Mouse (Mus musculus): ENCODE results near the gene Zfp651. TPM values are rescaled to one million over a fixed set of nuclear protein-coding genes. Genes with fewer than 3 reads are reported as not detected.

The Zfp651 gene
- polyA plus RNA-seq, 1 experiment, result 16.0 TPM

GRCm38 (mm10) chr9:121791757-121792521 is 32.8 kb downstream of the Zfp651 start, which contains the start of gene Hhatl:
Gene Hhatl (minus strand): TSS chr9:121792507.
- H3K27me3 ChIP-seq (ENCODE audit: control insufficient read depth, insufficient read depth, insufficient read length), result peaks cover 11% of the 10 kb centered on the region
- H3K79me2 ChIP-seq (ENCODE audit: control insufficient read depth, insufficient read depth), result no peaks in the 10 kb centered on the region
- H3ac ChIP-seq (ENCODE audit: control insufficient read depth, insufficient read length, low read depth), result no peak within 1 kb of the TSS
- no peaks in the 10 kb centered on the region for H3K36me3 ChIP-seq (ENCODE audit: control insufficient read depth, insufficient read depth)
- TF ChIP-seq FOSL1 (IDR thresholded peaks at IDR 0.05; ENCODE audit: insufficient read depth, low read length, poor library complexity, severe bottlenecking), result no peak
- TF ChIP-seq USF1 (IDR thresholded peaks at IDR 0.05; ENCODE audit: low read depth), result no peak
- TF ChIP-seq MYOG (IDR thresholded peaks at IDR 0.05; ENCODE audit: control insufficient read depth, extremely low read depth, insufficient read length), result no peak
- TF ChIP-seq MAX (IDR thresholded peaks at IDR 0.05), result no peak
- TF ChIP-seq MYOD1 (IDR thresholded peaks at IDR 0.05; ENCODE audit: control insufficient read depth, insufficient read length, low read depth), result no peak
- TF ChIP-seq CEBPB (IDR thresholded peaks at IDR 0.05; ENCODE audit: low read depth), result no peak
- no peak for TF ChIP-seq CTCF (IDR thresholded peaks at IDR 0.05; ENCODE audit: control insufficient read depth, insufficient read depth, insufficient read length)
- no peak within 1 kb of the TSS for H3K4me3 ChIP-seq (ENCODE audit: insufficient read depth, poor library complexity, severe bottlenecking)
- no peaks in the 10 kb centered on the region for H3K79me3 ChIP-seq (ENCODE audit: low read depth)

DNA sequence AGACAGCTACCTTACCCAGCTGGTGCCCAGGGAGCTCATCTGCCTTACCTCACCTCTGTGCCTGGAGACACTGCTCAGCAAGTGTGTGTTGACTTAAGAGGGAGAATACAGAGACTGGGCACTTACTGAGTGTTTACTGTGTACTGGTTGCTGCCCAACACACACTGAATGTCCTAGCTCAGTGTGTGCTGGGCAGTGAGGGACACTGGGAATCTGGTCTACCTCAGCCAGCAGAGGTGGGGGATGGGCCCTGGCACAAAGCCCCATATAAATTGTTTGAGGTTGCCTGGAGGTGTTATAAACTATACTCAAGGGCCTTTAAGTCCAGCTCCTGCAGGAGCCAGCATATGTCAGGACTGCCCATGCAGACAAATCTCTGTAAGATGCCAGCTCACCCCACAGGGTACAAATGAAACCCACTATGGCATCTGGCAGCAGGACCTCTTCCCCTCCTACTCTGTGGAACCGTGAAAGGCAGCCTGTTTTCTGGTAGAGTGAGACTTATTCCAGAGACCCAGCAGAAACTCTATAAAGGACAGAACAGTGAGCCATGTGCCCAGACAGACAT is 35.9 kb downstream of the Zfp651 start:
- Histone ChIP-seq H3K4me3 (ENCODE audit: insufficient read depth, poor library complexity, severe bottlenecking) (no peak overlapping the region), H3ac (ENCODE audit: control insufficient read depth, insufficient read length, low read depth) (no peak overlapping the region), H3K79me3 (ENCODE audit: low read depth) (no peaks in the 10 kb centered on the region), H3K27me3 (ENCODE audit: control insufficient read depth, insufficient read depth, insufficient read length) (peaks cover 4% of the 10 kb centered on the region), H3K36me3 (ENCODE audit: control insufficient read depth, insufficient read depth) (no peaks in the 10 kb centered on the region), H3K79me2 (ENCODE audit: control insufficient read depth, insufficient read depth) (no peaks in the 10 kb centered on the region)
- TF ChIP-seq USF1 (IDR thresholded peaks at IDR 0.05; ENCODE audit: low read depth) (no peak), MYOD1 (IDR thresholded peaks at IDR 0.05; ENCODE audit: control insufficient read depth, insufficient read length, low read depth) (no peak), MAX (IDR thresholded peaks at IDR 0.05) (no peak), CEBPB (IDR thresholded peaks at IDR 0.05; ENCODE audit: low read depth) (no peak), CTCF (IDR thresholded peaks at IDR 0.05; ENCODE audit: control insufficient read depth, insufficient read depth, insufficient read length) (no peak), FOSL1 (IDR thresholded peaks at IDR 0.05; ENCODE audit: insufficient read depth, low read length, poor library complexity, severe bottlenecking) (no peak), MYOG (IDR thresholded peaks at IDR 0.05; ENCODE audit: control insufficient read depth, extremely low read depth, insufficient read length) (no peak)

- Histone ChIP-seq H3K27me3 (ENCODE audit: control insufficient read depth, insufficient read depth, insufficient read length) (peaks cover 7% of the 10 kb centered on the region), H3K79me3 (ENCODE audit: low read depth) (no peaks in the 10 kb centered on the region), H3K36me3 (ENCODE audit: control insufficient read depth, insufficient read depth) (no peaks in the 10 kb centered on the region), H3K79me2 (ENCODE audit: control insufficient read depth, insufficient read depth) (no peaks in the 10 kb centered on the region), H3ac (ENCODE audit: control insufficient read depth, insufficient read length, low read depth) (no peak overlapping the region), H3K4me3 (ENCODE audit: insufficient read depth, poor library complexity, severe bottlenecking) (no peak overlapping the region)
- no peak for TF ChIP-seq MYOD1 (IDR thresholded peaks at IDR 0.05; ENCODE audit: control insufficient read depth, insufficient read length, low read depth)
- TF ChIP-seq USF1 (IDR thresholded peaks at IDR 0.05; ENCODE audit: low read depth), result no peak
- TF ChIP-seq CEBPB (IDR thresholded peaks at IDR 0.05; ENCODE audit: low read depth), result no peak
- TF ChIP-seq CTCF (IDR thresholded peaks at IDR 0.05; ENCODE audit: control insufficient read depth, insufficient read depth, insufficient read length), result no peak
- TF ChIP-seq MAX (IDR thresholded peaks at IDR 0.05), result no peak
- TF ChIP-seq FOSL1 (IDR thresholded peaks at IDR 0.05; ENCODE audit: insufficient read depth, low read length, poor library complexity, severe bottlenecking), result no peak
- no peak for TF ChIP-seq MYOG (IDR thresholded peaks at IDR 0.05; ENCODE audit: control insufficient read depth, extremely low read depth, insufficient read length)
These were observed 38.6 kb downstream of the Zfp651 start for GRCm38 (mm10) chr9:121797722-121798121.

GRCm38 (mm10) chr9:121798887-121799520 is 39.9 kb downstream of the Zfp651 start:
- TF ChIP-seq USF1 (IDR thresholded peaks at IDR 0.05; ENCODE audit: low read depth) (no peak), MYOD1 (IDR thresholded peaks at IDR 0.05; ENCODE audit: control insufficient read depth, insufficient read length, low read depth) (no peak), MAX (IDR thresholded peaks at IDR 0.05) (no peak), FOSL1 (IDR thresholded peaks at IDR 0.05; ENCODE audit: insufficient read depth, low read length, poor library complexity, severe bottlenecking) (no peak), CEBPB (IDR thresholded peaks at IDR 0.05; ENCODE audit: low read depth) (no peak), CTCF (IDR thresholded peaks at IDR 0.05; ENCODE audit: control insufficient read depth, insufficient read depth, insufficient read length) (no peak), MYOG (IDR thresholded peaks at IDR 0.05; ENCODE audit: control insufficient read depth, extremely low read depth, insufficient read length) (no peak)
- Histone ChIP-seq H3ac (ENCODE audit: control insufficient read depth, insufficient read length, low read depth) (no peak overlapping the region), H3K79me3 (ENCODE audit: low read depth) (no peaks in the 10 kb centered on the region), H3K27me3 (ENCODE audit: control insufficient read depth, insufficient read depth, insufficient read length) (peaks cover 7% of the 10 kb centered on the region), H3K36me3 (ENCODE audit: control insufficient read depth, insufficient read depth) (no peaks in the 10 kb centered on the region), H3K4me3 (ENCODE audit: insufficient read depth, poor library complexity, severe bottlenecking) (no peak overlapping the region), H3K79me2 (ENCODE audit: control insufficient read depth, insufficient read depth) (no peaks in the 10 kb centered on the region)

GRCm38 (mm10) chr9:121802747-121803146 is 43.6 kb downstream of the Zfp651 start:
- H3K4me3 ChIP-seq (ENCODE audit: insufficient read depth, poor library complexity, severe bottlenecking), result no peak overlapping the region
- TF ChIP-seq CEBPB (IDR thresholded peaks at IDR 0.05; ENCODE audit: low read depth) (no peak), CTCF (IDR thresholded peaks at IDR 0.05; ENCODE audit: control insufficient read depth, insufficient read depth, insufficient read length) (no peak), MAX (IDR thresholded peaks at IDR 0.05) (no peak), USF1 (IDR thresholded peaks at IDR 0.05; ENCODE audit: low read depth) (no peak), FOSL1 (IDR thresholded peaks at IDR 0.05; ENCODE audit: insufficient read depth, low read length, poor library complexity, severe bottlenecking) (no peak)
- H3K79me2 ChIP-seq (ENCODE audit: control insufficient read depth, insufficient read depth), result no peaks in the 10 kb centered on the region
- H3K79me3 ChIP-seq (ENCODE audit: low read depth), result no peaks in the 10 kb centered on the region
- peaks cover 4% of the 10 kb centered on the region for H3K27me3 ChIP-seq (ENCODE audit: control insufficient read depth, insufficient read depth, insufficient read length)
- no peak overlapping the region for H3ac ChIP-seq (ENCODE audit: control insufficient read depth, insufficient read length, low read depth)
- no peaks in the 10 kb centered on the region for H3K36me3 ChIP-seq (ENCODE audit: control insufficient read depth, insufficient read depth)
